In the genomic region with DNA sequence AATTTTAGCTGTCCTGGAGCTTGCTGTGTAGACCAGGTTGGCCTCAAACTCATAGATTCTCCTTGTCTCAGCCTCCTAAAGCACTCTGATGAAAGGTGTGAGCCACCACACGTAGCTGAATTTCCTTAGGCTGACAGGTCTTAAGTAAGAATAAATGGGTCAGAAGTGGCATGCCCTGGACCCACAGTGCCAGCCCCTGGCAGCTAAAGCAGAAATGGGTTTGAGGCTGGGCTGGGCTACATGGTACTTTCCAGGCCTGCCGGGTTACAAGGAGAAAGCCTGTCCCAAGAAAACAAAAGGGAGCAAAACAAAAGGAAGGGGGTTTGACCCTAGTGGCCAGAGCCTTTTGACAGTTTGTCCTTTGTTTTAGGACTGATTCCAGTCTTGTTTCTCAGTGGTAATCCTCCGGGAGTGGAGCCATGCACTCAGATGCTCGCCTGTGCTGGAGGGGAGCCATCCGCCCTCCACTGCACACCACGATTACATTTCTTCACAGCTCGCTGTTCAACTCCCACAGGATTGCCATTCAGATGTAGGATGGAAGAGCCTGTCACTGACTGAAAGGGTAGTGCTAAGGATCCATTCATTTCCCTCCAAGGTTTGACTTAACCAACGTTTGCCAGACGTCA, we compare ENCODE assay signal across 12 mouse cellular contexts. TPM values are rescaled to one million over a fixed set of nuclear protein-coding genes. Genes with fewer than 3 reads are reported as not detected.
DNase-seq lines count a peak whose midpoint lies in the region; ATAC-seq and TF ChIP-seq lines count a peak whose summit lies in the region.
"Had no signal": no experiment of that assay in that cellular context is flagged by ENCODE, and none has a peak within 500 bp of the region (broad histone marks: within the 10 kb centered on the region; RNA-seq: fewer than 3 reads in every experiment).

No protein-coding gene starts in this region.

- no peaks in the 10 kb centered on the region for H3K9me3 ChIP-seq in forebrain, postnatal 0 days (ENCODE audit: low read length)
- H3K9me3 ChIP-seq in forebrain, embryonic 16.5 days (ENCODE audit: control insufficient read depth, low read length) = no peaks in the 10 kb centered on the region
- H3K9me3 ChIP-seq: heart, embryonic 15.5 days had no signal

- no peaks in the 10 kb centered on the region for H3K27me3 ChIP-seq in forebrain, postnatal 0 days (ENCODE audit: insufficient read depth, low read length)
- no peaks in the 10 kb centered on the region for H3K27me3 ChIP-seq in forebrain, embryonic 16.5 days (replicated peaks; ENCODE audit: control insufficient read depth, insufficient read depth, low read length)
- H3K27me3 ChIP-seq: CH12.LX; heart, embryonic 15.5 days had no signal

- TF ChIP-seq CTCF in forebrain, postnatal 0 days (IDR thresholded peaks at IDR 0.05; ENCODE audit: low read depth) = no peak

- WGBS in forebrain, postnatal 0 days = 9% methylated on average over 9 of the region's 9 CpGs
- WGBS in forebrain, embryonic 16.5 days = 17% methylated on average over 9 of the region's 9 CpGs

- ATAC-seq in forebrain, postnatal 0 days = peak; percentile 42
- no peak for ATAC-seq in forebrain, embryonic 16.5 days

- H3K9ac ChIP-seq in forebrain, postnatal 0 days = no peak overlapping the region
- no peak overlapping the region for H3K9ac ChIP-seq in forebrain, embryonic 16.5 days (replicated peaks; ENCODE audit: low read depth, low read length)
- H3K9ac ChIP-seq: heart, embryonic 15.5 days had no signal

- H3K4me3 ChIP-seq in forebrain, postnatal 0 days (ENCODE audit: low read depth, low read length) = no peak overlapping the region
- H3K4me3 ChIP-seq in forebrain, embryonic 16.5 days (replicated peaks; ENCODE audit: low read length) = no peak overlapping the region
- H3K4me3 ChIP-seq: heart, embryonic 15.5 days had no signal

- no peak overlapping the region for H3K4me2 ChIP-seq in forebrain, postnatal 0 days (ENCODE audit: low read depth)
- H3K4me2 ChIP-seq in forebrain, embryonic 16.5 days (ENCODE audit: low read length) = no peak overlapping the region
- H3K4me2 ChIP-seq: heart, embryonic 15.5 days had no signal

- H3K27ac ChIP-seq in forebrain, postnatal 0 days (ENCODE audit: low read depth, low read length) = peak overlapping the region; percentile 58
- H3K27ac ChIP-seq in forebrain, embryonic 16.5 days (ENCODE audit: low read length) = no peak overlapping the region
- H3K27ac ChIP-seq: heart, embryonic 15.5 days had no signal

- no peaks in the 10 kb centered on the region for H3K4me1 ChIP-seq in forebrain, postnatal 0 days (ENCODE audit: insufficient read depth)
- peaks cover 9% of the 10 kb centered on the region; the same call in 1 of the 2 replicates for H3K4me1 ChIP-seq in forebrain, embryonic 16.5 days (replicated peaks; ENCODE audit: control insufficient read depth, insufficient read depth, low read length)

- peaks cover 18% of the 10 kb centered on the region for H3K36me3 ChIP-seq in forebrain, postnatal 0 days (ENCODE audit: insufficient read depth)
- peaks cover 2% of the 10 kb centered on the region; the same call in 1 of the 2 replicates for H3K36me3 ChIP-seq in forebrain, embryonic 16.5 days (ENCODE audit: control insufficient read depth, insufficient read depth)

- peak; percentile 25 for DNase-seq in forebrain, postnatal 0 days
- DNase-seq in cerebellum, postnatal 14 days = peak; percentile 36 to 41
- DNase-seq in layer of hippocampus, adult 11-12 months (ENCODE audit: low spot score) = peak; percentile 71
- peak; percentile 29 for DNase-seq in retina, embryonic 14.5 days (ENCODE audit: low spot score)
- DNase-seq in thymus, postnatal 4 days = no peak
- no peak for DNase-seq in thymus, postnatal 25 days
- DNase-seq in ovary, adult 18-20 months (ENCODE audit: low spot score) = no peak
- DNase-seq: adrenal gland, postnatal 25 days; spleen, adult 18-20 months had no signal

RNA-seq across cellular contexts. Expression of gene Mtf1, which starts 9.6 kb away (rescaled TPM):
- total RNA-seq in forebrain, postnatal 0 days (2014; rRNA removed) = 12.1 and 15.6 TPM in 2 replicates
- polyA plus RNA-seq in forebrain, postnatal 0 days (2015; fragmentation: Nextera tagmentation; extraction: Ambion mirVana) = 24.4 and 30.7 TPM in 2 replicates
- polyA plus RNA-seq in forebrain, embryonic 16.5 days (2015; fragmentation: Nextera tagmentation; extraction: Ambion mirVana) = 12.1 and 14.9 TPM in 2 replicates

RNA-seq across cellular contexts. Expression of gene Yrdc, which starts 39.0 kb away (rescaled TPM):
- 81.7 and 82.2 TPM in 2 replicates for total RNA-seq in forebrain, postnatal 0 days (2014; rRNA removed)
- 67.3 and 70.5 TPM in 2 replicates for polyA plus RNA-seq in forebrain, postnatal 0 days (2015; fragmentation: Nextera tagmentation; extraction: Ambion mirVana)
- polyA plus RNA-seq in forebrain, embryonic 16.5 days (2015; fragmentation: Nextera tagmentation; extraction: Ambion mirVana) = 50.3 and 51.2 TPM in 2 replicates

RNA-seq across cellular contexts. Expression of gene 1110065P20Rik, which starts 39.5 kb away (rescaled TPM):
- total RNA-seq in forebrain, postnatal 0 days (2014; rRNA removed) = 144 and 167 TPM in 2 replicates
- polyA plus RNA-seq in forebrain, postnatal 0 days (2015; fragmentation: Nextera tagmentation; extraction: Ambion mirVana) = 141 and 162 TPM in 2 replicates
- polyA plus RNA-seq in forebrain, embryonic 16.5 days (2015; fragmentation: Nextera tagmentation; extraction: Ambion mirVana) = 65.1 and 75.2 TPM in 2 replicates

RNA-seq across cellular contexts. Expression of gene Maneal, which starts 50.5 kb away (rescaled TPM):
- 35.7 and 41.7 TPM in 2 replicates for total RNA-seq in forebrain, postnatal 0 days (2014; rRNA removed)
- polyA plus RNA-seq in forebrain, postnatal 0 days (2015; fragmentation: Nextera tagmentation; extraction: Ambion mirVana) = 8.4 and 9.4 TPM in 2 replicates
- polyA plus RNA-seq in forebrain, embryonic 16.5 days (2015; fragmentation: Nextera tagmentation; extraction: Ambion mirVana) = 8.3 and 11.0 TPM in 2 replicates
- polyA plus RNA-seq: heart, embryonic 15.5 days had no signal

Comparison
In these comparisons a context has a peak if more than half of its experiments do, and no peak if none do; other contexts are left out.
1. DNase-seq: peak in forebrain, postnatal 0 days (single experiment), cerebellum, postnatal 14 days (2 of 2), layer of hippocampus, adult 11-12 months (single experiment) and retina, embryonic 14.5 days (single experiment); none in thymus, postnatal 4 days (single experiment), thymus, postnatal 25 days (single experiment) and ovary, adult 18-20 months (single experiment).